Mouse (Mus musculus) MEL (cell line): Measurements from ENCODE around the gene Itgb8. TPM values are rescaled to one million over a fixed set of nuclear protein-coding genes. Genes with fewer than 3 reads are reported as not detected.

Experiments
- DNase-seq: peaks from one replicate; pipeline ENCODE4 v3.0.0; 2011; ENCODE audit warnings: low read depth, low spot score
- H3K27ac ChIP-seq: 2 replicates; pipeline ENCODE4 v1.5.1; 2012; ENCODE audit warnings: low read depth, mild to moderate bottlenecking, control low read depth, low read length, moderate library complexity; ENCODE audit not compliant: control insufficient read depth
- H3K27me3 ChIP-seq, 2 experiments: fragments of 150-350 bp in 1 of 2; sonication (generic) in 1 of 2; 2 replicates each; pipeline ENCODE4 v1.6.1; 2012; ENCODE audit warnings: low read length in 2 of 2, mild to moderate bottlenecking in 2 of 2, improper control_type of control experiment in 1 of 2, moderate library complexity in 1 of 2; ENCODE audit not compliant: insufficient read depth in 2 of 2, control insufficient read depth in 1 of 2
- H3K36me3 ChIP-seq, 2 experiments: 2 replicates each; pipeline ENCODE4 v1.6.1; 2012 to 2014; ENCODE audit warnings: low read length in 2 of 2, improper control_type of control experiment in 1 of 2, inconsistent platforms in 1 of 2, mild to moderate bottlenecking in 1 of 2; ENCODE audit not compliant: insufficient read depth in 2 of 2, control insufficient read depth in 1 of 2
- H3K4me1 ChIP-seq, 2 experiments: fragments of 150-350 bp in 1 of 2; sonication (generic) in 1 of 2; 2 replicates each; pipeline ENCODE4 v1.6.1; 2012; ENCODE audit warnings: low read length in 2 of 2, improper control_type of control experiment in 1 of 2, mild to moderate bottlenecking in 1 of 2; ENCODE audit not compliant: insufficient read depth in 2 of 2, control insufficient read depth in 1 of 2
- H3K4me3 ChIP-seq, 2 experiments: fragments of 150-350 bp in 1 of 2; sonication (generic) in 1 of 2; 2 replicates each; pipeline ENCODE4 v1.5.1; 2012; ENCODE audit warnings: low read depth in 2 of 2, low read length in 2 of 2, mild to moderate bottlenecking in 2 of 2, moderate library complexity in 2 of 2, control low read depth in 1 of 2, improper control_type of control experiment in 1 of 2; ENCODE audit not compliant: control insufficient read depth in 1 of 2, insufficient read depth in 1 of 2
- H3K79me2 ChIP-seq: 2 replicates; pipeline ENCODE4 v1.6.1; 2012; ENCODE audit warnings: mild to moderate bottlenecking, low read length, moderate library complexity; ENCODE audit not compliant: control insufficient read depth, poor library complexity, insufficient read depth
- H3K9ac ChIP-seq: 2 replicates; pipeline ENCODE4 v1.6.1; 2012; ENCODE audit warnings: low read depth, mild to moderate bottlenecking, control low read depth, low read length, moderate library complexity; ENCODE audit not compliant: control insufficient read depth, poor library complexity, severe bottlenecking
- H3K9me3 ChIP-seq: fragments of 150-350 bp; sonication (generic); replicated peaks from 2 replicates; pipeline ENCODE4 v1.6.1; 2012; ENCODE audit warnings: mild to moderate bottlenecking, low read length, improper control_type of control experiment, moderate library complexity; ENCODE audit not compliant: insufficient read depth
- CHD1 ChIP-seq: IDR thresholded peaks from 2 replicates; pipeline ENCODE4 v1.6.1; 2012; ENCODE audit warnings: low read depth, mild to moderate bottlenecking, inconsistent platforms, low read length, improper control_type of control experiment
- CTCF ChIP-seq, 3 experiments: IDR thresholded peaks in 2 of 3; conservative IDR thresholded peaks in 1 of 3; 2 replicates each; pipeline ENCODE4 v1.5.1; 2011 to 2012; ENCODE audit warnings: low read length in 3 of 3, low read depth in 2 of 3, mild to moderate bottlenecking in 2 of 3, improper control_type of control experiment in 1 of 3, inconsistent platforms in 1 of 3, mixed read lengths in 1 of 3, moderate library complexity in 1 of 3; ENCODE audit not compliant: control insufficient read depth in 1 of 3, insufficient read depth in 1 of 3, poor library complexity in 1 of 3, severe bottlenecking in 1 of 3
- E2F4 ChIP-seq: IDR thresholded peaks from 2 replicates; pipeline ENCODE4 v1.6.1; 2011; ENCODE audit warnings: low read depth, low read length, improper control_type of control experiment, borderline replicate concordance
- ETS1 ChIP-seq: IDR thresholded peaks from 2 replicates; pipeline ENCODE4 v1.6.1; 2012; ENCODE audit warnings: low read depth, mild to moderate bottlenecking, inconsistent platforms, low read length, improper control_type of control experiment, moderate library complexity
- GATA1 ChIP-seq: IDR thresholded peaks from 2 replicates; pipeline ENCODE4 v1.6.1; 2011; ENCODE audit warnings: low read depth, low read length, improper control_type of control experiment
- HCFC1 ChIP-seq: IDR thresholded peaks from 2 replicates; pipeline ENCODE4 v1.6.1; 2012; ENCODE audit warnings: low read depth, mild to moderate bottlenecking, inconsistent platforms, low read length, improper control_type of control experiment, moderate library complexity
- JUND ChIP-seq: IDR thresholded peaks from 2 replicates; pipeline ENCODE4 v1.6.1; 2011; ENCODE audit warnings: low read depth, mild to moderate bottlenecking, improper control_type of control experiment, low read length
- MAX ChIP-seq: IDR thresholded peaks from 2 replicates; pipeline ENCODE4 v1.6.1; 2011; ENCODE audit warnings: low read length, improper control_type of control experiment
- MEF2A ChIP-seq: IDR thresholded peaks from 2 replicates; pipeline ENCODE4 v1.6.1; 2014; ENCODE audit warnings: low read depth, mild to moderate bottlenecking, inconsistent platforms, low read length, improper control_type of control experiment; ENCODE audit not compliant: poor library complexity, insufficient replicate concordance, severe bottlenecking; ENCODE audit errors: extremely low read depth
- MXI1 ChIP-seq: IDR thresholded peaks from 2 replicates; pipeline ENCODE4 v1.6.1; 2011; ENCODE audit warnings: mild to moderate bottlenecking, low read depth, low read length, improper control_type of control experiment
- MYB ChIP-seq: IDR thresholded peaks from 2 replicates; pipeline ENCODE4 v1.6.1; 2011; ENCODE audit warnings: mild to moderate bottlenecking, low read depth, low read length, improper control_type of control experiment
- MYC ChIP-seq: IDR thresholded peaks from 2 replicates; pipeline ENCODE4 v1.6.1; 2011; ENCODE audit warnings: low read depth, mild to moderate bottlenecking, low read length, improper control_type of control experiment, moderate library complexity
- NRF1 ChIP-seq: IDR thresholded peaks from 2 replicates; pipeline ENCODE4 v1.6.1; 2014; ENCODE audit warnings: low read depth, mild to moderate bottlenecking, inconsistent platforms, low read length, improper control_type of control experiment, moderate library complexity; ENCODE audit not compliant: poor library complexity, insufficient read depth, severe bottlenecking
- POLR2AphosphoS2 ChIP-seq: IDR thresholded peaks from 2 replicates; pipeline ENCODE4 v1.6.1; 2011; ENCODE audit warnings: low read length, improper control_type of control experiment
- POLR2AphosphoS5 ChIP-seq: IDR thresholded peaks from 2 replicates; pipeline ENCODE4 v1.6.1; 2012; ENCODE audit warnings: low read depth, borderline replicate concordance, mild to moderate bottlenecking, inconsistent platforms, low read length, moderate library complexity, mixed read lengths
- RCOR1 ChIP-seq: IDR thresholded peaks from 2 replicates; pipeline ENCODE4 v1.6.1; 2012; ENCODE audit warnings: low read depth, mild to moderate bottlenecking, inconsistent platforms, low read length, improper control_type of control experiment
- SIN3A ChIP-seq: IDR thresholded peaks from 2 replicates; pipeline ENCODE4 v1.6.1; 2012; ENCODE audit warnings: low read length, improper control_type of control experiment, inconsistent platforms
- TCF12 ChIP-seq: IDR thresholded peaks from 2 replicates; pipeline ENCODE4 v1.6.1; 2014; ENCODE audit warnings: low read depth, mild to moderate bottlenecking, inconsistent platforms, low read length, improper control_type of control experiment, moderate library complexity
- USF2 ChIP-seq, 2 experiments: IDR thresholded peaks; 2 replicates each; pipeline ENCODE4 v1.6.1; 2011 to 2012; ENCODE audit warnings: improper control_type of control experiment in 2 of 2, low read length in 2 of 2, borderline replicate concordance in 1 of 2, inconsistent platforms in 1 of 2, low read depth in 1 of 2, mild to moderate bottlenecking in 1 of 2; ENCODE audit not compliant: insufficient read depth in 1 of 2
- polyA plus RNA-seq, 2 experiments: library from polyadenylated mRNA; stranded (reverse) in 1 of 2; unstranded in 1 of 2; fragments of >175 nt in 1 of 2; fragments of >200 nt in 1 of 2; gene quantifications; 2 replicates each; pipeline versions ENCODE4 v1.2.1 to v1.2.4; 2012; ENCODE audit warnings: low replicate concordance in 2 of 2, low read depth in 1 of 2; ENCODE audit not compliant: insufficient read length in 2 of 2, insufficient read depth in 1 of 2, missing spikeins in 1 of 2
- total RNA-seq: library from RNA; depleted of rRNA; stranded (reverse); fragments of 300-350 nt; gene quantifications from 2 replicates; pipeline ENCODE4 v1.2.3, GENCODE M21; 2012

Gene Itgb8
- total and polyA plus RNA-seq, 3 experiments = not detected

DNA sequence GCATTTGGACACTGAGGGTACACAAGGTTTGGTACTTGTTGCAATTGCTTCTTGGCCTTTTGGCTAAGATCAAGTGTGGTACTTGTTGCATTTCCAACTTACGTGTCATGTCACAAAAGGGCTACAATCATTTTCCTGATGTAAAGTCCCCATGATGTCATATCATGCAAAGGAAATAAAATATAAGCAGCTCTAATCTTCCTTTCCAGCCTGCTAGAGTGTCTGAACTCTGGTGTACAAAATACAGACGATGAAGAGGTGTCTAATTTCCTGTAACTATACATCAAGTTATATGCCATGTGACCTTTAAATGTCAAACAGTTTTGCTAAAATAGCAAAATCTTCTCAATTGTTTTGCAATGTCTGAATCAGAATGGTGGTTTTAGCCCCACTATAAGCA, 34.2 kb downstream of the Itgb8 start:
- Histone ChIP-seq H3K9me3 (no peaks in the 10 kb centered on the region), H3K36me3 (no peaks in the 10 kb centered on the region), H3K4me1 (no peaks in the 10 kb centered on the region), H3K4me3 (no peak overlapping the region), H3K27ac (no peak overlapping the region), H3K79me2 (no peaks in the 10 kb centered on the region), H3K9ac (no peak overlapping the region), H3K27me3 (no peaks in the 10 kb centered on the region)
- no peak for DNase-seq
- TF ChIP-seq HCFC1 = no peak
- no peak for TF ChIP-seq POLR2AphosphoS2
- TF ChIP-seq MAX = no peak

DNA sequence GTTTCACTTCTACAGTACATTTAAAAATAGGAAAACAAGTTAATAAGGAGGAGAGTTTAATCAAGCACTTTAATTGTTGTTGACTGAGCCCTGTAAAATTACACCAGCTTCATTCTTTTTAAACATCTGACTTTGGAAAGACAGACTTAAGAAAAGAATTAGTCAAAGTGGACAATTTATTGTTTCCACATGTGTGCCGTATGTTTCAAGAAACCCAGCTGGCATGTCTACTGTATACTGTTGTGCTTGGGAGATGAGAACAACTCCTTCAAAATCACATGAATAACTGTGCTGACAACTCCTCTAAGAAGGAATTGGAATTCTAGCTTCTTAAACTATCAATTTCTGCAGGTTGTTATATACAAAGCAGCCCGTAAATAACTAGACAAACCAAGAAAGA, 35.8 kb downstream of the Itgb8 start:
- H3K79me2 ChIP-seq = no peaks in the 10 kb centered on the region
- no peaks in the 10 kb centered on the region for H3K4me1 ChIP-seq
- no peaks in the 10 kb centered on the region for H3K27me3 ChIP-seq
- no peak for TF ChIP-seq POLR2AphosphoS2
- no peak for TF ChIP-seq JUND
- no peak for TF ChIP-seq MYC
- TF ChIP-seq MEF2A = no peak
- TF ChIP-seq USF2 (IDR thresholded peaks at IDR 0.05; ENCODE audit: borderline replicate concordance in 1 of 2, insufficient read depth in 1 of 2, low read depth in 1 of 2, low read length in 2 of 2) = no peak
- no peak for TF ChIP-seq TCF12
- no peak for TF ChIP-seq GATA1
- no peak for TF ChIP-seq NRF1
- no peak for TF ChIP-seq SIN3A
- no peak for TF ChIP-seq E2F4
- no peak for TF ChIP-seq ETS1
- no peak for TF ChIP-seq MXI1
- no peak for TF ChIP-seq POLR2AphosphoS5
- TF ChIP-seq CHD1 = no peak
- no peak for TF ChIP-seq CTCF (IDR thresholded peaks at IDR 0.05 in 2 of 3, conservative IDR thresholded peaks at IDR 0.05 in 1 of 3; ENCODE audit: control insufficient read depth in 1 of 3, insufficient read depth in 1 of 3, low read depth in 2 of 3, low read length in 3 of 3, poor library complexity in 1 of 3, severe bottlenecking in 1 of 3)
- TF ChIP-seq RCOR1 = no peak
- TF ChIP-seq MYB = no peak
- no peak for TF ChIP-seq MAX
- no peak overlapping the region for H3K9ac ChIP-seq
- H3K27ac ChIP-seq = no peak overlapping the region
- H3K36me3 ChIP-seq = no peaks in the 10 kb centered on the region
- no peak for DNase-seq
- H3K9me3 ChIP-seq = no peaks in the 10 kb centered on the region
- no peak overlapping the region for H3K4me3 ChIP-seq
